Mouse (Mus musculus) adrenal gland (tissue): ENCODE measurements around the gene Vwa2.

ENCODE experiments used
- intact Hi-C: fragments of 180-260 bp; cut with DNase I; formaldehyde crosslinking; loops from one replicate; pipeline ENCODE4 v1.15.1; 2025

Gene Vwa2

DNA sequence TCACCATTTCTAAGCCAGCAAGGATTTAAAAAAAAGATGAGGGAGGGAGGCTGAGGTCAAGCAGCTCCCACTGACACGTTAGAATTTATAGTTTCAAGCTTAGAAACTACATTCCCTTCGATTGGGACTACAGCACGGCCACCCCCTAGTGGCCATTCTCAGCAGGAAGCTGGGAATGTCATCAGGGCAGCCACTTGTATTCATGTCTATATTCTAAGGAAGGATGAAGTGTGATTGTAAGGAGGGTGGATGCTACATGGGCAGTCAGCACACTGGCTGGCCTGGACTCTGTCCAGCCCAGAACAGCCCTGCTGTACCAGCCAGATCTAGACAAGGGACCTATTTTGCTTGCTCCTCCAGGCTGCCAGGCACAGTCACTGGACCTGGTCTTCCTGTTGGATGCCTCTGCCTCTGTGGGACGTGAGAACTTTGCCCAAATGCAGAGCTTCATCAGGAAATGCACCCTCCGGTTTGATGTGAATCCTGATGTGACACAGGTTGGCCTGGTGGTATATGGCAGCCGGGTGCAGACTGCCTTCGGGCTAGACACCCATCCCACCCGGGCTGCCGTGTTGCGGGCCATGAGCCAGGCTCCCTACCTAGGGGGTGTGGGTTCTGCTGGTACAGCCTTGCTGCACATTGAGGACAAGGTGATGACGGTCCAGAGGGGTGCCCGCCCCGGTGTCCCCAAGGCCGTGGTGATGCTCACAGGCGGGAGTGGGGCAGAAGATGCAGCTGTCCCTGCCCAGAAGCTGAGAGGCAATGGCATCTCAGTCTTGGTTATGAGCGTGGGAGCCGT, 34.6 kb downstream of the Vwa2 start:
- intact Hi-C loops, result loop anchor here (5.0 kb wide), 1 partner anchor 486 kb away; no protein-coding TSS in a partner anchor

DNA sequence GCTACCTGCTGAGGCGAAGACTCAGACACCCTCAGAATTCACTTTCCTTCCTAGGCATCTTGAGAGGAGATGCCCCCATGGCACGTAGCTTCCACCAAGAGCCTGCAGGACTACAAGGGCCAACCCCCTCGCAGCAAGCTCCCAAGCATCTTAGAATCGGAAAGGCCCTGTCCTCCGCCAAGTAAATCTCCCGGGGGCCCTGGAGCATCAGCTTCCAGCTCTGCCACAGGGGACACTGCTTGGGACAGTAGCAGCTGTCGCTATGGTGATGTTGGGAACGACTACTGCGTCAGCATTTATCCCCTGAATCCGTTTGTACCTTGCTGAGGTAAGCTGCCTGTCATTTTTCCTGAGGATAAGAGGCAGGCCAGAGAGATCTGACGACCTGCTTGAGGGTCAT, 36.5 kb downstream of the Vwa2 start:
- intact Hi-C loops, result loop anchor here (10.0 kb wide), 1 partner anchor 224 kb away; no protein-coding TSS in a partner anchor

DNA sequence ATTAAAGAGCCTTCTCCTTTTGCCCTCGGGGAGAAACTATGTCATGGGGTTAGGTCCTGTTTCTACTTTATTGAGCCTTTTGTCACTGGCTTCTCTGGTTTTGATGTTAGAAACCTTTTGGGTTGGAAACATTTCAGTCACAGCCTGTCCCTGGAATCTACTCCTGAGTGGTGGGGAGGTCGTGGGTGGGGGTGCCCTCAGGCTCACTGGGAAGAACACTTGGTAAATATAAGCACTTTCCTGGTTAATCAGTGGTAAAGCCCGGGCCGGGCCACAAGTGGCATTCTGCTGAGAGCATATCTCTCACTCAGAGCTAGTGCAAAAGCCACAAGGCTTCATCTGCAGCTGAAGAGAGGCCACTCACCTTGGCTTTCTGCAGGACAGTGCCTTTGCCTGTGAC, 39.7 kb downstream of the Vwa2 start:
- intact Hi-C loops, result loop anchor here (10.0 kb wide), 1 partner anchor 221 kb away; no protein-coding TSS in a partner anchor

DNA sequence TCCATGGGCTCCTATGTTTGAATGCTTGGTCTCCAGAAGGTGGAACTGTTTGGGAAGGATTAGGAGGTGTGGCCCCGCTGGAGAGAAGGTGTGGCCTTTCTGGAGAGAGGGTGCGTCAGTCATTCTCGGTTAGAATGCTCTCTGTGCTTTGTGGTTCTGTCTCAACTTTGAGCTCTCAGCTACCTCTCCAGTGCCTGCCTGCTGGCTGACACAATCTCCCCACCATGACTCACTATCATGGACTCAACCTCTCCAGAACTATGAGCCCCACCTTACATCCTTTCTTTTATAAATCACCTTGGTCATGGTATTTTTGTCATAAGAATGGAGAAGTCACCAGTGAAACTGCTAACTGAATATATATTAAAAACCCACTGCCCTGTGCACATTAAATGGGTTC, 40.6 kb downstream of the Vwa2 start:
- intact Hi-C loops, result loop anchor here (10.0 kb wide), 1 partner anchor 220 kb away; no protein-coding TSS in a partner anchor

DNA sequence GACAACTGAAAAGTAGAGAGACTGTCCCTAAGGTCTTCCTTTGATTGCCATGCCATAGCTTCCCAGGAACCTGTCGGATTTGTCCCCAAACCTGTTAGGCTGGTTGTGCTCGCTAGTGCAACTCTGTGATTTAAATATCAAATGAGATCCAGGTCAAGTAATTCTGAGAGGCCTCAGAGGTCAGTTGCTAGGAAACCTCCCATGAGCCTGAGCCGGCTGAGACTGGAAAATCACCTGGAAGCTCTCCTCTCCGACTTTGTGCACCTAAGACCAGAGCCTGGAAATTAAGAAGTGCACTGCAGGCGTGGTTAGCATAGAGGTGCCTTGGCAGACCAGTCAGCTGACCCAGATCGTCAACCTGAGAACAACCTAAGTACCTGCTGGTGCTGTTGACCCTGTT, 41.0 kb downstream of the Vwa2 start:
- intact Hi-C loops, result loop anchor here (10.0 kb wide), 1 partner anchor 220 kb away; no protein-coding TSS in a partner anchor

DNA sequence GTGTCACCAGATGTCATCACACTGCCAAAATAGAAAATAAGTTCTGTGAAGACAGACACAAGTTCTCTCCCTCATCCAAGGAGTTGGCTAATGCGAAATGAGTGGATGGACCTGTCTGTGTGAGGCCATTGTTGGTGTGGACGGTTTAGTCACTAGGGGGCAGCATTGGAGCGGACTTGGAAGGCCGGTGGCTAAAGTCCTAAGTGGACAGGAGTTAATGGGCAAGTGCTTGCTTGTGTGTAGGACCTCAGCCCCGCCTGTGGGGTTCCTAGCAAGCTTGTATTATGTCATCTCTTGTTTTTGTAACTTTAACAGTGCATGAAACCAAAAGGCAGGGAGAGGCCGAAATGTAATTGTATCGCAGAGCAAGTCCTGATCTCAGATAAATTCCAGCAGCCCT, 45.6 kb downstream of the Vwa2 start:
- intact Hi-C loops, result loop anchor here (1.0 to 10.0 kb wide), 3 partner anchors 89 to 215 kb away; partner anchors contain the start of gene Afap1l2

DNA sequence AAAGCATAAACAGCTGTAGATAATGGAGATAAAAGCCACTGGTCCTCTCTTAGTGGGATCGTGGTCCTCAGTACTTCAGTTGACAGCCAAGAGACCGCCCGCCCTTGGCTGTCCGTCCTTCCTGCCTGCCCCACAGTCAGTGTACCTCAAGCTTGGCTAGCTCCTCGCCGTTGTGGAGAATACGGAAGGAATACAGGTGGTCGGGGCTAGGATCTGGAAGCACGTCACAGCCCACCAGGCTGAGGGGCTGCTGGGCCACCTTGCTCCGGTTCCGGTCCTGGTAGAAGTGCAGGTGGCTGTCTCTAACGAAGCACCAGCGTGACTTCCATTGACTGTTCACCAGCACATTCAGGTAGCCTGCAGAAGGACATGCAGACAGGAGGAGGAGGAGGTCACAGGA, 46.2 kb downstream of the Vwa2 start:
- intact Hi-C loops, result no loop called here

DNA sequence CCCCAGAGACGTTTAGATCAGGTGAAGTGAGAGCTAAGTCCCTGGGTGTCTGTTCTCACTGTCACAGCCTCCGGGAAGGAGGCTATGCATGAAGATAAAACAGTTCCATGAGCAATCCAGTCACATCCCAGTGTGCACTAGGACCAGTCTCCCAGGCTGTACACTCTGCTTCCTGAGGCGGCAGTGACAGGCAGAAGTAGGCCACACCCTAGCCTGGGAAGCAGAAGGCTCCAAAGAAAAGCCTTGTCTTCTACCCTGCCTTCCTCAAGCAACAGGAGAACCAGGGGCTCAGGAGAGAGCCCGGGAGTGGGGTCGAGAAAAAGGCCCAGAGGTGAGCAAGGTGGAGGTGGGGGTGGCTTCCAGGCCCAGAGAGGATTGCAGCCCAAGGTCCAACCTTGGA, 47.7 kb downstream of the Vwa2 start:
- intact Hi-C loops, result no loop called here

DNA sequence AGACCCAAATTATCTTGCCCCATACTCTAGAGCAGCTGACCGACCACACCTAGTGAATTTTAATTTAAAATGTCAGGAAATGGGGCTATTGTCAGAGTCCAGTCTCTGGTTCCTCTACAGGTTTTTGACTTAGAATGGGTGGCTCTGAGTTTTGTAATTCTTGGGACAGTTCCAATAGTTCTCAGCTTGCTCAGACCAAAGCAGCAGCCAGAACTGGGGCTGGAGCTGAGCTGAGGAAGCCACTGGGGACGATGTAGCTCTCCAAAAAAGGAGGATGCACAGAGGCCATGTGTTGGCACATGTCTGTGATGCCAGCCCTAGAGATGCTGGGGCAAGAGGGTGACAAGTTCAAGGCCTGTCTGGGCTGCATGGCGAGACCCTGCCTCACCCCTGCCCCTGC, 55.3 kb downstream of the Vwa2 start:
- intact Hi-C loops, result no loop called here

DNA sequence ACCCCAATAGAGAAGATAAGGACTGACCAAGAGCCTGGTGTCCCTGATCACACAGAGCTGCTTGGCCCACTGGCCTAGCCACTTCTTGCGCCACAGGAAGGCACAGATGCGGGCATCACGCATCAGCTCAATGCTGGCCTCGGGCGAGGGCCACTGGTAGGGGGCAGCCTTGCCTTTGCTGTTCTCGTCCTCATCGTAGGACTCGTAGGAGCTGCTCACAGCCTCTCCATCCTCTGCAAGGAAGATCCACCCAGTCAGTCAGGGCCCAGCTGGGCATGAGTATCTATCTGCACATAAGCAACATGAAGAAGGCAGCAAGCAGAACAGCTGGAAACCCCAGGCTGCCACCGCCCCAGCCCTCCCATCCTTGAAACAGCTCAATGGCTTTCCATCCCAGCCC, 56.0 kb downstream of the Vwa2 start:
- intact Hi-C loops, result no loop called here

DNA sequence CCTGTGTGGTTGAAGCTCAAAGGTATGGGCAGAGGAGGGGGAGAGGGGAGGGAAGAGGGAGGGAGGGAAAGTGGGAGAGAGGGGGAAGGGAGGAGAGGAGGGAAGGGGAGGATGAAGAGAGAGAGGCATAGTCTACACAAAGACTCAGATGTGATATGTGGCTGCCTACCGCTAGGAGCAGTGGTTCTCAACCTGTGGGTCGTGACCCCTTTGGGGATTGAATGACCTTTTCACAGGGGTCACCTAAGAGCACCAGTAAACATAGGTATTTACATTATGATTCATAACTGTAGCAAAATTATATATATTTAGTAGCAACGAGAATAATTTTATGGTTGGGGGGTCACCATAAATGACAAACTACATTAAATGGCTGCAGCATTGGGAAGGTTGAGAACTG, 59.8 kb downstream of the Vwa2 start:
- intact Hi-C loops, result no loop called here

DNA sequence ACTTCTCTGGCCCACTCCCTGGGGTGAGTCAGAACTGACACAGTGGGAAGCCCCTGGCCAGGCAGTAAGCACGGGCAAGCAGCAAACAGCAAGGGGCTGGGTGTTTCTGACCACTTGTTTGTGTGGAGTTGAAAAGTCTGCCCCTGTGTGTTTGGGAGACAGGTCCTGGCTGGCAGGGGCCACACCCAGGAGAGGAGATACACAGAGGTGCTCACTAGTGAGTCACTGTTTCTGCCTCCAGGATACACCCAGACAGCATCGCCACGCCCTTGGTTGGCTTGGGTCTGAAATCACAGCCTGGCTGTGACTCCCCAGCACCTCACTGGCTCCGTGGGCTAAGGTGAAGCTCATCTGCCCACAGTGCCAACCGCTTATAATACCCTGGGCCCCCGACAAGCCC, 61.1 kb downstream of the Vwa2 start:
- intact Hi-C loops, result loop anchor here (5.0 kb wide), 1 partner anchor 72 kb away; the partner anchor contains the start of gene Afap1l2

DNA sequence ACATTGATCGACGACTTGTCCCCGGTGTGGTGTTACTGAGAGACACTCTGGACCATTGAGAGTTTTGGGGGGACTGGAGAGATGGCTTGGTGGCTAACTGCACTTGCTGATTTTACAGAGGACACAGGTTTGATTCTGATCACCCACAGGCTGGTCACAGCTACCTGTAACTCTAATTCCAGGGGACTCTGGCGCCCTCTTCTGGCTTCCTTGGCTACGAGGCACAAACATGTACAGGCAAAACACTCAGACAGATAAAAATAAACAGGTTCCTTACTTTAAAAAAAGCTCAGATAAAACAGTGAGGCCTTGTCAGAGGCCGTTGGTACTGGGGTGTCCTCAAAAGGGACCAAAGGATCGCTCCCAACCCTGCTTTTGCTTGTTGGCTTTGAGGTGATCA, 61.7 kb downstream of the Vwa2 start:
- intact Hi-C loops, result loop anchor here (5.0 kb wide), 1 partner anchor 72 kb away; the partner anchor contains the start of gene Afap1l2

DNA sequence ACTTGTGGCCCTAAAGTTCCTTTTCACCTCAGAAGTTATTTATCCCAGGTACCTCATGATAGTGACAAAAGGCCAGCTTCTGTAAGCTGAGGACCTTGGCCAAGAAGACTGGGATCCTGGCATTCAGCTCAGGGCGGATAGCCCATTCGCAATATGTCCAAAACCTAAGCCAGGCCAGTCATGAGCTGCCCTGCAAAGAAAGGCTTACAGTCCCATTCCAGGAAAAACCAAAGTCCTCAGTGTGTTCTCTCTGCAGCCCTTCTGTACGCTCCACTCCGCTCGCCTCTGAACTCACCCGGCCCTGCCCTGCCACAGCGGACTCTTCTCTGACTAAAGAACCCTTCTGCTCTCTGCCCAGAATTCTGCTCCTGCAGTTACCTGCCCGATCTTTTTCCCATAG, 62.2 kb downstream of the Vwa2 start:
- intact Hi-C loops, result loop anchor here (5.0 kb wide), 1 partner anchor 71 kb away; the partner anchor contains the start of gene Afap1l2

DNA sequence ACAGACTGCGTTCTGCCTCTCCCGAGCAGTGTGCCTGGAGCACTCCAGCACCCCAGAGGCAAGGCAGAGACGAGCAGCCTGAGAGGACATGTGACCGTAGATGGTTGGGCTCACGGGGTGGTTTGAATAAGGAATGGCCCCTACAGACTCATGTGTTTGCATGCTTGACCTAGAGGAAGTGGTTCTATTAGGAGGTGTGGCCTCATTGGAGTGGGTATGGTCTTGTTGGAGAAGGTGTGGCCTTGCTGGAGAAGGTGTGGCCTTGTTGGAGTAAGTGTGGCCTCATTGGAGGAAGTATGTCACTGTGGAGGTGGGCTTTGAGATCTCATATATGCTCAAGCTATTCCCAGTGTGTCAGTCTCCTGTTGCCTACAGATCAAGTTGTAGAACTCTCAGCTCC, 63.9 kb downstream of the Vwa2 start:
- intact Hi-C loops, result loop anchor here (5.0 kb wide), 1 partner anchor 69 kb away; the partner anchor contains the start of gene Afap1l2

DNA sequence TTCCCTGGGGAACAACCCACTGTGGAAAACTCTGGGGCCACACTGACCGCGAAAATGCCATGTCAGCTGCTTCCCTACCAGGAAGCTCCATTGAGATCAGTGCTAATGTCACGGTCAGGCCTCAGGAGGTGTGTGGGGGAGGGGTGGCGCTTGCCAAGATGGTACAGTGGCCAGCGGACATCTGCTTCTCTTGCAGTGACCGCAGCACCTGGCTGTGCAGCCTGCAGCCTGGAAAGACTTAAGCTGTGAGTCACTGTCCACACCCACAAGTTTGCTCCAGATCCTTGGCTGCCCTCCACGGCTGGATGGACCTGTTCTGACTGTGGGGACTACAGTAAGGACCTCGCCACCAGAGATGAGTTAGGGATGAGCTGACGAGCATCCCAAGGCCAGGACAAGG, 65.8 kb downstream of the Vwa2 start:
- intact Hi-C loops, result loop anchor here (5.0 kb wide), 1 partner anchor 67 kb away; the partner anchor contains the start of gene Afap1l2

DNA sequence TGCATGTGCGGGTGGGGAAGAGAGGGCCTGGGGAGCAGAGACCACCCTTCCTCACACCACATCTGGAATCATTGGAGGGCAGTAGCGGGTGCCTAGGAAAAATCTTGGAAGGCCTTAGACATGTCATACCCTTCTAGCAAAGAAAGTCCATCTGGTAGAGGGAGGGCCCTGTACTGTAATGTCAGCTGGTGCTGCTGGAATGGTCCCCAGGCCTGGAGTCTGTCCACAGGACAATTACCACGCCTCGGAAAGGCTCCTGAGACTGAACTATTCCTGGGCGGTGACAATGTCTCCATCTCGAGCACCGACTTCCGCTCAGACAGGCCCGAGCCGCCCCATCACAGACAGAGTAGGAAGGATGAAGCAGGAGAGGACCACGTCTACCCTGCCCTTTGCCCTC, 66.5 kb downstream of the Vwa2 start:
- intact Hi-C loops, result no loop called here

DNA sequence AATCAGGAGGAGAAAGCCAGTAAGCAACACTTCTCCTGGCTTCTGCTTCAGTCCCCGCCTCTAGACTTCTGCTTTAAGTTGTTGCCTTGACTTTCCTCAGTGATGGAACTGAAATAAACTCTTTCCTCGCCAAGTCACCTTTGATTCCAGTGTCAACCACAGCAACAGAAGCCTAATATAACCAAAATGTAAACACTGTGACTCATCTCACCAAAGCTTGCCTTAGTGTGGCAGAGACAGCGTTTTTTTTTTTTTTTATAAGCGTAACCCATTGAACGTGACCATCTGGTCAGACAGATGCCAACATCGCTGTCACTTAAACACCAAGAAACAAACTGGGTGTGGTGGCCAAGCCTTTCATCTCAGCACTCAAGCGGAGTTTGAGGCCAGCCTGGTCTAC, 68.2 kb downstream of the Vwa2 start:
- intact Hi-C loops, result no loop called here

DNA sequence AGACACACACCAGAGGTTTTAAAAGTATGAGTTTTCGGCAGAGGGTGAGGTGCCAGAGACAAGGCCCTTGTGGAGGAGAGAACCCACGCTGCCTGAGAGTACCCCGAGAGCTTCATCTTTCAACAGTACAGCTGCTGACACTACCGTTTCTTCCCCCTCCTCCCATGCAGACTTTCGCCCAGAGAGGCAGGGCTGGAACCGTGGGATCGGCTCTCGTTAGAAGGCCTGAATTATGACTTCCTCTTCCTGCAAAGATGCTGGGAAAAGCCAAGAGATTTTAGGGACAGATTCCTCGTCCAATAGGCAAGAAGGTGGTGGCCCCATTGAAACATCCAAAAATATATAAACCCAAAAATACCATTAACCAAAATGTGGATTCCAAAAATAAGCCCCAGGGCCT, 70.2 kb downstream of the Vwa2 start:
- intact Hi-C loops, result no loop called here

DNA sequence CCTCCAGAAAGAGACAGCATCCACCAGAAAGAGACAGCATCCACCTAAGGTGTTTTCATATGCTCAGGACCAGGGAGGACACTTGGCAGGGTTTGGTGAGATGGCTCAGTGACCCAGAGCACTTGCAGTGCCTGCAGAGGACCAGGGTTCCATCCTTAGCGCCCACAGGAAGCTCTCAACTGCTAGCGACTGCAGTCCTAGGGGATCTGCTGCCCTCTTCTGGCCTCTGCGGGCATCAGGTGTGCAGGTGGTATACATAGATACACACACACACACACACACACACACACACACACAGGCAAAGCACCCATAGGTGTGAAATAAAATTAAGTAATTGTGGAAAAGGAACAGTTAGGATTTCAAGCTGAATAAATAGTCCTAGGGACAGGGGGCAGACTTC, 70.8 kb downstream of the Vwa2 start:
- intact Hi-C loops, result no loop called here

DNA sequence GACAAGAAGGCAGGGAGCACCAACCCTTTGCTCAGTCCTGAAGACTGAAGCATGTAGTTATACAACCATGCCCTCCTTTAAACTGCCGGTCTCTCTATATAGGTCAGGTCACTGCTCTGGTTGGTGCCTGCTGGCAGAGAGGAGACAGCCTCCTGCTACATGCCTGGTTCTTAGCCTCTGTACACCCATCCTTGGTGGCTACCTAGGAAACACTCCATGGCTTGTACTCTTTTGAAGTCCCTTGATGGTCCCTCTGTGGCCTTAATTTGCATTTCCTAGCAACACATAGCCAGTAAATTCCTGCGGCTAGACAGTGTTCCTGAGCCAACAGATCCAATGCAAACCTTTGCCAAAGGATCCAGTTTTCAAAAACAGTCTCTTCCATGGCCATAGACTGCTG, 71.6 kb downstream of the Vwa2 start:
- intact Hi-C loops, result no loop called here

DNA sequence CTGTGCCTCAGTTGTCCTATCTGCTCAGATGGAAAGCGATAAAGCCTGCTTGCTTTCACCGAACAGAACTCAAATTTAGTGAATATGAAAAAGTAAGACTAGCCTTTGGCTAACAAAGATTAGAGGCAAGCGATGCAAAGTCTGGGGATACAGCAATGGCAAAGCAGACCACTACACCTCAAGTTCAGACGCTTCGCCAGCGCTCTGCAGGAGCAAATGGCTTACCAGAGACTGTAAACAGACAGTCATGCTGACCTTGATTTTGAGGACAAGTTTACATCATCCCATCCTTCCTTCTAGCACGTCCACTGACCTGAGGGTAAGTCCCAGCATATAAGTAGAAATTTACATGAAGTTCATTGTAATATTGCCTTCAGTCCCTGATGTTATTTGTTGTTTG, 72.2 kb downstream of the Vwa2 start:
- intact Hi-C loops, result no loop called here

DNA sequence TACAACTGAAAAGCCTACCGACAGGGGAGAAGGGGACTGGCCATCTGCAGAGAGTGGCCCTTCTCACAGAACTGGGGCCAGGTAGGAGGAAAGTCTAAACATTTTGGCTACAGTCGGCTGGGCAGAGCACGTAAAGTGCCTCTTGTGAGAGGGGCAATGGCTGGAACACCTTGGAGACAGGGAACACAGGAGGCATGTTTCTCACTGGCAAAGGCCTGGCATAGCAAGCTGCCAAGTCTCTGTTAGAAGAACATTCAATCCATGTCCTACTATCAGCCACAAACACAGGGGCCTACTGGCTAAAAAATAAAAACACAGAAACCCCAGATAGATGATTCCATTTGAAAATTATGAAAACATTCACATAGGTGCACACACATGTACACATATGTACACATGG, 72.7 kb downstream of the Vwa2 start:
- intact Hi-C loops, result no loop called here
